Mouse (Mus musculus) R1 (cell line): ENCODE measurements around the gene Atp5j2.
A peak's percentile ranks its signal among the peaks of the same experiment; 100 is the strongest.

ENCODE experiments used
- DNase-seq: peaks from one replicate; pipeline ENCODE4 v3.0.0-alpha.2; 2018; ENCODE audit warnings: low read depth, low spot score

Atp5j2 gene

DNA sequence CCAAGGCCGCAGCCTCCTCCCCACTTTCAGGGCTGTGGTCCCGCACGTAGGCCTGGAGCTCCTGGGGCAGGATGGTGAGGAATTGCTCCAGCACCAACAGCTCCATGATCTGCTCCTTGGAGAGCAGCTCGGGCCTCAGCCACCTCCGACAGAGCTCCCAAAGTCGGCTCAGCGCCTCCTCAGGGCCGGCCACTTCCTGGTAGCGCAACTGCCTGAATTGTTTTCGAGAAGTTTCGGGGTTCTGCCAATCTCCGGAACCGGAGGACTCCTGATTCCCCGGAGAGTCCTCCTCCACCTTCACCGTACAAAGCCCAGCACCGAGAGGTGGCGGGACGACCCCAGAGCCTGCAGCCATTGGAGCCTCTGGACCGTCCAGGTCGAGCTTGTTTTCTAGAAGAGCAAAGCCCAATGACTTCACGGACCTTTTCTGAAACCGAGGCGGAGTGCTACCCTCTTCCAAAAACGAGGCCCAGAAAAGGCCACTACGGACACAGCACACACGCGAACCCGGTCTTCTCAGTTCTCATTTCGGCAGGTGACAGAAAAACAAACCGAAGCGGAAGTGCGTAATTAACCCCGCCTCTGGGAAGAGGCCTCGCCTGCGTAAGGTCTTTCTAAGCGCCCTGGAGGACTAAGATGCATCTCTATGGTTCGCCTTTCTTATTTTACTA is 9.6 kb upstream of the Atp5j2 start, which contains the start of gene Zkscan14:
Gene Zkscan14 (minus strand): TSS at position 548 of the 671 bp plus-strand sequence.
- DNase-seq, result peak; percentile 93

DNA sequence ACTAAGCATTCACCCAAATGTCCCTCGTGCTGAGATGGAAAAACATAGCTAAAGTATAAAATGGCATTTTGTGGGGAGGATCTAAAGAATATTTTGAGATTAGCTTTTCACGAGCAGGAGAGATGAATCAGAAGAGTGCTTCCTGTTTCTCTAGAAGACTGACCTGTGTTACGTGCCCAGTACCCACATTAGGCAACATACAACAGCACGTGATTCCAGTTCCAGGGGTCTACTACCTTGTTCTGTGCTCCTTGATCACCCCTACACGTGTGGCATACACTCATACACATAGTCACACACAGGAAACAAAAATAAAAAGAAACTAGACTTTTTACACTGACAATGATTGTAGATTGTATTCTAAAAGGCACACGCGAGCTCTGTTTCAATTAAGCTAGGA is 8.5 kb upstream of the Atp5j2 start:
- DNase-seq, result no peak

DNA sequence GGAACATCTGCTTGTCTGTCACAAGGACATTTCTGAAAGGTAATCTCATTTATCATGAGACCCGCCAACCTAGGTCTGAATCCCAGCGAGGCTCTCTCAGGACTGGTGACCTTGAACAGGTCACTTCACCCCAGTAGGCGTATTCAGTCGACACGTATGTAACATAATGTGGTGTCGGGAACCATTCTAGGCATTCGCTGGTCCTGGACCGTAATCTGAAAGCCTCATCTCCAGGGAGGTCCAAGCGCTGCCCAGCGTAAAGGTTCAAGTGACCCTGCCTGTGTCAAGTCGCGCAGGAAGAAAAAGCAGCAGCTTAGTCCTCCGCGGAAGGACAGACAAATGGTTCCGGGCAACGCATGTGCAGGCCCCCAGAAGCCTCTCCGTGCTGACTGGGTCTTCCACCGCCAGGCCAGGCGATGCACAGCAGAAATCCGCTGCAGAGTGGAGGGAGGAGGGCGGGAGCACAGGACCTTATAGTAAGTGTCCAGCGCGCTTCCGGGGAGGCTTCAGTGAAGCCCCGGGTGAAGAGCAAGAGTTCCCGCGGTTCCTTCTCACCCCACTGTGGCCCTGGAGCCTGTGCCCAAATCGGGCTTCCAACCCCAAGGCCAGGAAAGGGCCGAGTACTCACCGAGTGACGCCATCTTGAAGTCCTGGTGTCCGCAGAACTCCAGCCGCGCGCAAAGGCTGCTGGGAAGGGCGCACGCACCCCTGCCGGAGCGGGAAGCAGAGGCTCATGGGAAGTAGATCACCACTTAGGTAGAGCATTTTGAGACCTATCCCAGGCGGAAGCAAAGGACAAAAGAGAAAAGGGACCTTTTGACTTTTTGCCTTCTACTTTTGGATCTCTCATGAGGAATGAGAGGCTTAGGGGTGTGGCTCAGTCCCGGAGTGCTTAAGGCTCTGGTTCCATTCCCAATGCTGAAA is 725 bp downstream of the Atp5j2 start:
- peak; percentile 98 for DNase-seq

DNA sequence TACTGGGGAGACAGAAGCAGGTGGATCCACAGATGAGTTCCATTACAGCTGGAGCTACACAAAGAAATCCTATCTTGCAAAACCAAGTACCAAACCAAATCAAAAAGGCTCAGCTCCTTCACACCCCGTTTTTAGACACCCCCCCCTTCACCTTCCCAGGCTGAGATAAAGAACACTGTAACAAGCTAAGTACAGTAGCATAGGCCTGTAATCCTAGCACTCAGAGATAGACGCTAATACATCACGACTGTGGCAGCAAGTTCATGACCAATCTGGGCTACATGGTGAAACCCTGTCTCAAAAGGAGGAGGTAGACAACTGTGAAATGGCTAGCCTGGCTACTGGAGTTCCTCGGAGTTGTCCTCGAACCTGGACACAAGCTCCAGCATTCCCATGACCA is 1.5 kb downstream of the Atp5j2 start:
- DNase-seq, result no peak

DNA sequence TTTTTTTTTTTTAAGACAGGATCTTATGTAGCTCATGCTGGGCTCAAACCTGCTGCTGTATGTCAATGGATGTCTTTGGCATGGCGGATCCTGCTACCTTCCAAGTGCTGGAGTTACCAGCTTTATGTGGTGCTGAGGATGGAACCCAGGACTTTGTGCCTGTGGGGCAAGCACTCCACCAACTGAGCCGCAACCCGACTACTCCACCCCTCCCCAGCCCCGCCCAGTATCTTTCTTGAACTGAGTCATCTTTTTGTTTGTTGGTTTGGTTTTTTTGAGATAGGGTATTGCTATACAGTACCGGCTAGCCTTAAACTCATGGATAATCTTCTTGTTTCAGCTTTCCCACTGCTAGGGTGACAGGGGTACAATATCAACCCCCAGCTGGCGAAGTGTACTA is 2.4 kb downstream of the Atp5j2 start:
- no peak for DNase-seq

DNA sequence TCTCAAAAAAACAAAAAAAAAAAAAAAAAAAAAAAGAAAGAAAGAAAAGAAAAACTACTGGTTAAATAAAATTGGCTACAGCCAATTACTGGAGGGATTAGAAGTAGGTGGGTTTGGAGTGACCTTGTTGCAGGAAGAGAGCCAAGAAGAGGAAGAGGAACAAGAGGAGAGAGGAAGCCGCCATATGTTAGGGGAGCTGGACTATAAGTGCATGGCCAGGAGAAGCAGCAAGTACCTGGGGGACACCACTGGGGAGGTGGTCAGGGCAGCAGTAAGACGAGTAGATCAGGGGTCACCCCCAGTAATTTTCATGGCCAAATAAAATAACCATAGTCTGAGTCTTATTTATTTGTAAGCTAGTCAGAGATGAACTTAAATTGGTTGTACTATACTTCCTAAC is 6.6 kb downstream of the Atp5j2 start:
- no peak for DNase-seq

DNA sequence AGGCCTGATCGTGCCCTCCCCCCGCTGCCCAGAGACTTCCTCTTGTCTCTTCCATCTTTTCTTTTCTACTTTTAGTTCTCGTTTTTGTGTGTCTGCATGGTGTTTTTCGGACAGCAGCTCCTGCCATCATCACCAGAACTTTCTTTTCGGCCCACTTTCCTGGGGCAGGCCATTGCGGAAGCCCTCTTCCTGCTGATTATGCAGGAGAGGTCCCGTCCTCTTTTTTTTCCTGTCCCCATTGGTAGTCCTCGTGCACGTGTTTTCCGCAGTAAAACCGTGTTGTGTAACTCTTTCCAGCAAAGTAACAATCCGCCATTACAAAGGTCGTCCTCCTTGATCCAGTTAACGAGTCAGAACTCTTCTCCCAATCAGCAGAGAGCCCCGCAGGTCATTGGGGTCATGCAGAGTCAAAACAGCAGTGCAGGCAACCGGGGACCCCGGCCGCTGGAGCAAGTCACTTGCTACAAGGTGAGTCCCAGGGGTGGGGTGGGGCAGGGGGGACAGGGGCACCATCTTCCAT is 13.3 kb downstream of the Atp5j2 start:
- DNase-seq, result no peak

DNA sequence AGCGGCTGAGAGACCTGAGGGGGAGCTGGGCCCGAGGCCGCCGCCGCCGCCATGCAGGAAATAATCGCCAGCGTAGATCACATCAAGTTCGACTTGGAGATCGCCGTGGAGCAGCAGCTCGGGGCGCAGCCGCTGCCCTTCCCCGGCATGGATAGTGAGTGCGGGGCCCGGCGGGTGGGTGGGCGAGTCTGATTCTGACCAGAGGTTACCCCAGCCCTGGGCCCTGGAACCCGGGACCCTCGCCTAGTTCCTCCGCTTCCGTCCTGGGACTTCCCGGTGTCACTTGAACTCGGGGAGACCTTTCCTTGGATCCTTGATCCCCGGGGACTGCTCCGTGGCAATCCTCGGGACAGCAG is 24.6 kb downstream of the Atp5j2 start:
- no peak for DNase-seq

DNA sequence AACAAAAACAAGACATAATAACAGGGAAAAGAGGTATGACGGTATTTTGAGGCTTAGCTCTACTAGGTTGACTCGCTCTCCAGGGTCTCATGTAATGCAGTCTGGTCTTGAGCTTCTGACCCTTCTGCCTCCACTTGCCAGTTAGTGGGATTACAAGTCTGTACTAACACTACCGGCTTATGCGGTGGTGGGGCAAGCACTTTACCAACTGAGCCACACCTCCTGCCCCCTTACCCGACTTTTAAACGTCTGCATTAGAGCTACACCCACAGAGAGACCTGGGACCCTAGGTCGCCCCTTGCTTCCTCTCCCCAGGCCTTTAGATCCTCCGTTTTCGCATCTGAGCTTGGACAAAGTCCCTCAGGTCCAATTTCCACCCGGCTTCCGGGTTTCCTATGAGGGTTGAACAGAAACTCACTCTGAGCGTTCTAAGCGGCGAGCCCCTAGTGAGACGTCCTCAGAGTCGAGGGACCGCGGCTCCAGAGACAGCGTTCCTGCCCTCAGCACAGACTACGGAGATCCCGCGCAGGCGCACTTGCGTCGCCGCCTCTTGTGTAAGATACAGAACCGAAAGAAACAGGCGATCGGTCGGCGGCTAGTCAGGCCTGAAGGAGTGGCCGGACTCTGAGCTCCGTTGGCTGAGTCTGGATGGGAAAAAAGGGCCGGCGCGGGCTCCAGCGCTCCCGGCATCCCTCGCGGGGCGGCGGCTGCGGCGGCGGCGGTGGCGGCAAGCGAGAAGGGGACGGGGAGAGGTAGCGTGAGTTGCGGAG is 25.1 kb downstream of the Atp5j2 start, which contains the start of the genes Ptcd1 and Cpsf4:
Gene Ptcd1 (minus strand): TSS at position 573 of the 770 bp plus-strand sequence.
Gene Cpsf4 (plus strand): TSS at position 678 of the 770 bp plus-strand sequence.
- DNase-seq, result peak; percentile 99

DNA sequence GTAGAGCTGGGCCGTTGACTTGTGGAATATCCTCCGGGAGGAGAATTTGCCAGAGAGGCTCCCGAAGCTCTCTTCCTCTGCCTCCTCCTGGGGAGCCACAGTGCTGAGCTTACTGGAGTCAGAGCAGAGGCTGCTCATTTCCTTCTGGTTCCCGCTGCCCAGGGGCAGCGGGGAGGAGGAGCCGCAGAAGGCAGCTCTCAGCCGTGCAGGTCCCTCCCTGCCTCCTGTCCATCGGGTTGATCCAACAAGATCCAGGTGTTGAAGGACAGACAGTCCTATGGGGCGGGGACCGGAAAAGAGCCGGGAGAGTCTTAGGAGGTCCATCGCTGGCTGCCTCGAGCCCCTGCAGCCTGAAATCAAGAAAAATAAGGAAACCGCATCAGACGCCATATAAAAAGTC is 26.7 kb downstream of the Atp5j2 start:
- DNase-seq, result no peak

DNA sequence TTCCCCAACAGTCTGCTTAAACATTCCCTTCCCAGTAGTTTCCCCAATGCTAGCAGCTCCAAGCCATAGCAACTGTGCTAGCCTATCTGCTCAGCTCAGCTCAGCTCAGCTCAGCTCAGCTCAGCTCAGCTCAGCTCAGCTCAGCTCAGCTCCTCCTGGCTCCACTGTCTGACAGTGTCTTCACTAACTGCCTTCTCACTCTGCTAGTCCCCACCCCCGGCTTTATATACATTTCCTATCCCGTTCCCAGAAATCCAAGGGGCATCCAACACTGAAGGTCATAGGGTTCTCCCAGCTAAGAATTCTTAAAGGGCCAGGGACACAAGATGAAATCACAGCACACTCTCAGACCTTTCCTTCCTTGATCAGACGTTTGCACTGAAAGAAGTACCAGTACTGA is 27.2 kb downstream of the Atp5j2 start:
- peak; percentile 76 for DNase-seq

DNA sequence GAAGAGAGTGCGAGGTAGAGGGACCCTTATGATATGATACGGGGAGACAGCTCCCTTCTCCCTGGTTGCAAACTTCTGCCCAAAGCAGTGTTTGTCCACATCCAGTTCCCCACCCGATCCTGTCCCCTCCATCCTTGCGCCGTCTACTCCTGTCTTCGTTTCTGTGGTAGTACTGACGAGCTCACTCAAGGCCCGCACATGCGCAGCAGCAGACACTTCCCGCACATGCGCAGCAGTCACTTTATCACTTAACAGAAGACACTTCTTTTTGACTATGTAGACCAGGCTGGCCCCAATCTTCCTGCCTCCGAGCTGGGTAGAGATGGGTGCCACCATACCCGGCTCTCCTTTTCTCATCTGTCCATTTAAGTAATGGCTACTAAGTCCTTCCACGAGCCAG is 30.5 kb downstream of the Atp5j2 start:
- DNase-seq, result peak; percentile 80

DNA sequence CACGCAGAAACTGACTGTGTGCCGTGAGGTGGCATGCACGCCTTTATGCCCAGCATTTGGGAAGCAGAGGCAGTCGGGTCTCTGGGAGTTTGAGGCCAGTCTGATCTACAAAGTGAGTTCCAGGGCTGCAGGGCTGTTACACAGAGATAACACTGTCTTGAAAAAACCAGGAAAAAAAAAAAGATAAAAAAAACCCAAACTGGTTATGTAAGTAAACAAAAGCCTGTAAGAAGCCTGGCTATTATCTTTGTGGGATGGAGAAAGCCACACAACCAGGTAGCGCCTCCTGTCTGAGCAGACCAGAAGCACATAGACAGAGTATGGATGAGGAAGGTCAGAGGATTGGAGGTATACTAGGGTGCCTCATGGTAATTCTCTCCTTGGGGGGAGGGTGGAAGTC is 39.2 kb downstream of the Atp5j2 start:
- DNase-seq, result no peak

DNA sequence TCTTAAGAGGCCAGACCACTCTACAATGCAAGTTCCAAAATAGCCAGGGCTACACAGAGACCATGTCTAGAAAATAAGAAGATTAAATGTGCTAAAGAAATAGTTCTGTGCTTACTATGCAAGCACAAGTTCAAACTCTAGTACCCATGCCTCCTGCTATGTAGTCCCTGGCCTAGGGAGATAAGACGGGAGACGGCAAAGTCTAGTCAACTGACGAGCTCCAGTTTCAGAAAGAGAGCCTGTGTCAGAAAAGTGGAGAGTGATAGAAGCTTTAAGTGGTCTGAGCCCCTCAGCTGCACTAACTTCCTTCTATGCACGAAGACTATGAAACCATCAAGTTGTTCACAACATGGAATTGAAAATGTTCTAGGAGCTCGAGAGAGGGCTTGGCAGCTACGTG is 42.6 kb downstream of the Atp5j2 start:
- no peak for DNase-seq

DNA sequence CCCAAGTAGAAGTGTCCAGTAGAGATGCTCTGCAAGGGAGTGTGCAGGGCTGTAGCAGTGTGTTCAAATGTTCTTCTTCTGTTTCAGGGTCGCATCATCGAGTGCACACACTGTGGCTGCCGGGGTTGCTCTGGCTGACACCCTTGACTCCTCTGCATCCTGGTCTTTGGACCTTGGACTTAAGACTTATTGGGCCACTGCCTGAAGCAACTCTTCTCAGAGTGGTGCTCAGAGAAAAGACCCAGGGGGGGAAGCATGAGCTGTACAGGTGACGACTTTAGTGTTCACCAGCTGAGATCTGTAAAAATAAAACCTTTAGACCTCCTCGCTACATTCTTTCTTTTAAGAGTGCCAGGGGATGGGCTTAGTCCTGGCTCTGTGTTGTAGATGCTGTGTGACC is 44.1 kb downstream of the Atp5j2 start:
- DNase-seq, result no peak

DNA sequence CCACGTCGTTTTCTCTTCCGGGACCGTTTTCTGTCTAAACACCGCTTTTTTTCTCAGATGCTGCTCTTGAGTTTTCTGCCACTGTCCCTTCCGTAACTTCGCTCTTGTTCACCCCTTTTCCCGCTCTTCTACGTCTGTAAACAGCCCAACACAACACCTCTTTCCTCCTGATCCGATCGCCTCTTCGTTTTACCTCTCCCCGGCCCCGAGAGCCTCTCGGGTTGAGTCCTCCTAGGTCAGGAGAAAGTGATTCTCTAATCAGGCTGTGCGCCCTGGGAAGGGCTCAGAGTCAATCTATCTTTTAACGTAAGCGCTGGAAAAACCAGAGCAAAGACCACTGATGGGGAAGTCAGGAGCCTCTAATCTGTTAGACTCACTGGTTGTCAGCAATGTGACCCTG is 51.3 kb downstream of the Atp5j2 start:
- DNase-seq, result no peak

DNA sequence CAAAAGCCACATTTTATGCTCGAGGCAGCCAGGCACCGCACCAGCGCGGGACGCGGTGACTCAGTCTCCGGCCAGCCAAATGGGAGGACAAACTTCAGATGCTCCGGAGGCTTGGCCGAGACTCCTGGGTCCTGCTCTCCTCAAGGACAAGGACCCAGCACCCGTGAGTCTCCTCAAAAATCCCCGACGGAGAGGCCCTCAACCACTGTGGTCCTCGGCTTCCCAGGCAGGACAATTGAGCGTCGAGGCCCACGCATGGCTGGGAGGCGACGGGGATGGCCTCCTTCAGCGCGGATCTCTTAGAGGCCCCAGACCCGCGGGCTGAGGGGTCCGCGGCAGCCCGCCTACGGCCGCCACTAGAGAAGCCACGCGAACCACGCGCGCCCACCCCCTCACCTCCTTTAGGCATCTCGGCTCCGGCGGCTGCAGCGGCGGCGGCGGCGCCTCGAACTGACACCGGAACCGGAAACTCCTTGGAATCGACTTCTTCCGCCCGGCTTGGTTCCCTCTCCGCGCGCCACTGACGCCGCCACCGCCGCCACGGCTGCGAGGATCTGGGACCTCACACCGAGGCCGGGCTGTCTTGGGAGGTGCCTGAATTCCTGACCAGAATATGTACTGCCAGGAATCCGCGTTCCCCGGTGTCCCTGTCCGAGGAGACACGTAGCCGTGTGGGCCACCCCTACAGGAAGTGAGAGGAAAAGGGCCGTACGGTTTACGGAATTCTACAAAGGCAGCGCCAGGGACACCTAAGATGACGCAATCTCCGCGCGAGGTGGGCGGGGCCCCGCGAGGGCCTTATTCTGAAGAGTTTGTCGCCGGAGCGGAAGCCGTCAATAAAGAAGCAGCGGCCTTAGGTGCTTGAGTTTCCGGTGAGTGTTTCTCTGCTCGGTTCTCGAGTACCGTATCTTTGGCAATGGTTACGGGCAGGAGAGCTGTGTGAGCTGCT is 52.0 kb downstream of the Atp5j2 start, which contains the start of the genes Pdap1 and Bud31:
Gene Pdap1 (minus strand): TSS at position 668 of the 949 bp plus-strand sequence.
Gene Bud31 (plus strand): TSS at position 792 of the 949 bp plus-strand sequence.
- DNase-seq, result peak; percentile 93

DNA sequence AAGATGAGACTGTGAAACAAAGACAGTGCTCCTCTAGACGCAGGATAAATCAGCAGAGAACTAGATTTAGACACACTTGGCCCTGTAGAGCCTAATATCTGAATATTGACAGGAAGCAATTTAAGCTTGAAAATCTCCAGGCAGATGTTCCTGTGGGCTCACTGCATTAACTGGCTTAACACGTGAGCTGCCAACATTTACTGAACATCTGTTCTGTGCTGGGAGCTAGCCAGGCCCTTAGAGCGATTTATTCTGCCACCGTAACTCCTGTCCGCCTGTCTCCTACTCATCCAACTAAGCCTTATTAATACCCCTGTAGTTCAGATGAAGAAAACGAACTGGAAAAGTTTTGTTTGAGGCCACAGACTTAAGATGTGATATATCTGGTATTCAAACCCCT is 53.0 kb downstream of the Atp5j2 start:
- DNase-seq, result no peak
